Mouse (Mus musculus) lung, embryonic 16.5 days (tissue): ENCODE measurements around the gene Serpinb8. TPM values are rescaled to one million over a fixed set of nuclear protein-coding genes. Genes with fewer than 3 reads are reported as not detected.

Experiments
- ATAC-seq: fragments of 200-750 bp; cut with Nextera tagmentation; 2 replicates; pipeline ENCODE4 v1.8.0; 2017; ENCODE audit warnings: low read depth, mild to moderate bottlenecking, moderate library complexity
- H3K27ac ChIP-seq: fragments of 300-500 bp; sonication (generic); 2 replicates; pipeline ENCODE4 v1.5.1; 2014; ENCODE audit warnings: mild to moderate bottlenecking, control low read depth, low read length
- H3K27me3 ChIP-seq: fragments of 300-500 bp; sonication (generic); 2 replicates; pipeline ENCODE4 v1.6.1; 2014; ENCODE audit warnings: low read depth, low read length, mixed read lengths; ENCODE audit not compliant: control insufficient read depth, insufficient read depth
- H3K36me3 ChIP-seq: fragments of 300-500 bp; sonication (generic); 2 replicates; pipeline ENCODE4 v1.6.1; 2014; ENCODE audit warnings: low read length; ENCODE audit not compliant: control insufficient read depth, insufficient read depth
- H3K4me1 ChIP-seq: fragments of 300-500 bp; sonication (generic); replicated peaks from 2 replicates; pipeline ENCODE4 v1.6.1; 2014; ENCODE audit warnings: low read length, mixed read lengths; ENCODE audit not compliant: control insufficient read depth, insufficient read depth
- H3K4me2 ChIP-seq: fragments of 300-500 bp; sonication (generic); 2 replicates; pipeline ENCODE4 v1.6.1; 2014; ENCODE audit warnings: low read depth, low read length, control low read depth
- H3K4me3 ChIP-seq: fragments of 300-500 bp; sonication (generic); 2 replicates; pipeline ENCODE4 v1.5.1; 2014; ENCODE audit warnings: mild to moderate bottlenecking, low read length, control low read depth
- H3K9ac ChIP-seq: fragments of 300-500 bp; sonication (generic); 2 replicates; pipeline ENCODE4 v1.6.1; 2014; ENCODE audit warnings: low read length, control low read depth
- H3K9me3 ChIP-seq: fragments of 300-500 bp; sonication (generic); 2 replicates; pipeline ENCODE4 v1.6.1; 2016; ENCODE audit warnings: low read length; ENCODE audit not compliant: control insufficient read depth
- WGBS: fragments of 180-500 bp; shearing (Covaris S2); extraction: QIAGEN DNeasy Blood & Tissue Kit; methylation state at CpG from one replicate; pipeline ENCODE4 v1.1.7; 2014; 5-methylcytosine and 5-hydroxymethylcytosine counted together
- polyA plus RNA-seq: library from polyadenylated mRNA; unstranded; fragments of >200 nt; fragmentation: Nextera tagmentation; extraction: Ambion mirVana; gene quantifications from 2 replicates; pipeline ENCODE4 v1.2.1, GENCODE M21; 2015

Serpinb8 gene
- polyA plus RNA-seq, 1 experiment from 2014 or later = 4.8 TPM

GRCm38 (mm10) chr1:107622017-107622416 lies 32.2 kb downstream of the Serpinb8 start:
- 61% methylated on average over 4 of the region's 4 CpGs for WGBS
- Histone ChIP-seq H3K27ac (no peak overlapping the region), H3K27me3 (no peaks in the 10 kb centered on the region), H3K4me2 (no peak overlapping the region), H3K4me3 (no peak overlapping the region), H3K4me1 (no peaks in the 10 kb centered on the region), H3K36me3 (no peaks in the 10 kb centered on the region), H3K9me3 (no peaks in the 10 kb centered on the region), H3K9ac (no peak overlapping the region)
- ATAC-seq = no peak

GRCm38 (mm10) chr1:107635936-107636335 lies 46.1 kb downstream of the Serpinb8 start:
- Histone ChIP-seq H3K27ac (no peak overlapping the region), H3K27me3 (no peaks in the 10 kb centered on the region), H3K4me2 (no peak overlapping the region), H3K4me3 (no peak overlapping the region), H3K4me1 (no peaks in the 10 kb centered on the region), H3K36me3 (no peaks in the 10 kb centered on the region), H3K9ac (no peak overlapping the region), H3K9me3 (no peaks in the 10 kb centered on the region)
- no peak for ATAC-seq
- 24% methylated on average over 4 of the region's 4 CpGs for WGBS

- no peaks in the 10 kb centered on the region for H3K27me3 ChIP-seq
- no peak for ATAC-seq
- no peak overlapping the region for H3K27ac ChIP-seq
- H3K9ac ChIP-seq = no peak overlapping the region
- 76% methylated on average over 1 of the region's 1 CpGs for WGBS
- H3K36me3 ChIP-seq = no peaks in the 10 kb centered on the region
- H3K4me1 ChIP-seq = no peaks in the 10 kb centered on the region
- no peak overlapping the region for H3K4me3 ChIP-seq
- H3K9me3 ChIP-seq = no peaks in the 10 kb centered on the region
- no peak overlapping the region for H3K4me2 ChIP-seq
These were observed 48.2 kb downstream of the Serpinb8 start for GRCm38 (mm10) chr1:107638056-107638455.

GRCm38 (mm10) chr1:107638459-107638858 lies 48.7 kb downstream of the Serpinb8 start:
- Histone ChIP-seq H3K4me3 (no peak overlapping the region), H3K4me2 (no peak overlapping the region), H3K36me3 (no peaks in the 10 kb centered on the region), H3K9me3 (no peaks in the 10 kb centered on the region), H3K9ac (no peak overlapping the region), H3K4me1 (no peaks in the 10 kb centered on the region), H3K27me3 (no peaks in the 10 kb centered on the region), H3K27ac (no peak overlapping the region)
- WGBS = 85% methylated on average over 3 of the region's 3 CpGs
- ATAC-seq = no peak

- Histone ChIP-seq H3K9me3 (no peaks in the 10 kb centered on the region), H3K4me2 (no peak overlapping the region), H3K27ac (no peak overlapping the region), H3K36me3 (no peaks in the 10 kb centered on the region), H3K27me3 (no peaks in the 10 kb centered on the region), H3K4me1 (no peaks in the 10 kb centered on the region), H3K4me3 (no peak overlapping the region), H3K9ac (no peak overlapping the region)
- no peak for ATAC-seq
- WGBS = 72% methylated on average over 2 of the region's 2 CpGs
These were observed 52.8 kb downstream of the Serpinb8 start for GRCm38 (mm10) chr1:107642457-107643118.

GRCm38 (mm10) chr1:107645086-107645485 lies 55.3 kb downstream of the Serpinb8 start:
- H3K4me2 ChIP-seq = no peak overlapping the region
- no peak overlapping the region for H3K9ac ChIP-seq
- WGBS = 67% methylated on average over 6 of the region's 6 CpGs
- no peaks in the 10 kb centered on the region for H3K9me3 ChIP-seq
- no peak for ATAC-seq
- H3K27ac ChIP-seq = no peak overlapping the region
- H3K27me3 ChIP-seq = no peaks in the 10 kb centered on the region
- H3K36me3 ChIP-seq = no peaks in the 10 kb centered on the region
- H3K4me1 ChIP-seq = no peaks in the 10 kb centered on the region
- no peak overlapping the region for H3K4me3 ChIP-seq

- H3K27ac ChIP-seq = no peak overlapping the region; the same call in 1 of the 2 replicates
- no peaks in the 10 kb centered on the region for H3K36me3 ChIP-seq
- H3K4me3 ChIP-seq = no peak overlapping the region
- H3K4me1 ChIP-seq = no peaks in the 10 kb centered on the region
- peak; percentile 87 for ATAC-seq
- WGBS = 21% methylated on average over 2 of the region's 2 CpGs
- no peak overlapping the region for H3K4me2 ChIP-seq
- no peaks in the 10 kb centered on the region for H3K27me3 ChIP-seq
- no peak overlapping the region for H3K9ac ChIP-seq
- no peaks in the 10 kb centered on the region for H3K9me3 ChIP-seq
These were observed 67.9 kb downstream of the Serpinb8 start for GRCm38 (mm10) chr1:107657689-107658088.

Other genes starting within 250 kb of the Serpinb8 start
- gene Serpinb11, start 228.8 kb upstream of the Serpinb8 start, polyA plus RNA-seq = 0.06 and 0.39 TPM in 2 replicates
- 0.21 TPM in 1 of 2 replicates, not detected in the other for gene Serpinb7, start 190.4 kb upstream of the Serpinb8 start, polyA plus RNA-seq
- gene Serpinb2, start 78.6 kb upstream of the Serpinb8 start, polyA plus RNA-seq = 0.46 and 0.69 TPM in 2 replicates